Mouse (Mus musculus) liver, embryonic 14.5 days (tissue): ENCODE measurements at regions not wholly inside any gene's neighbourhood (a gene's known extent, or its start where the extent isn't known, plus 50 kb on each side); places are given as distances from the start of the nearest gene placed in this dataset.

ENCODE experiments used
- ATAC-seq: fragments of 200-750 bp; cut with Nextera tagmentation; 2 replicates; pipeline ENCODE4 v1.8.0; 2017; ENCODE audit warnings: moderate number of reproducible peaks, mild to moderate bottlenecking, moderate library complexity; ENCODE audit not compliant: insufficient read depth
- DNase-seq, 3 experiments: peaks; one replicate each; pipeline ENCODE4 v3.0.0-alpha.2; 2012 to 2013; ENCODE audit warnings: low read depth in 3 of 3, low spot score in 3 of 3
- H3K27ac ChIP-seq: fragments of 300-500 bp; sonication (generic); 2 replicates; pipeline ENCODE4 v1.5.1; 2014; ENCODE audit warnings: moderate library complexity, mild to moderate bottlenecking, control low read depth, inconsistent platforms
- H3K27me3 ChIP-seq: fragments of 300-500 bp; sonication (generic); 2 replicates; pipeline ENCODE4 v1.6.1; 2014; ENCODE audit warnings: mild to moderate bottlenecking, low read length, moderate library complexity; ENCODE audit not compliant: control insufficient read depth, insufficient read depth
- H3K36me3 ChIP-seq: fragments of 300-500 bp; sonication (generic); replicated peaks from 2 replicates; pipeline ENCODE4 v1.6.1; 2014; ENCODE audit warnings: low read depth; ENCODE audit not compliant: control insufficient read depth, insufficient read depth
- H3K4me1 ChIP-seq, 2 experiments: fragments of 200-500 bp in 1 of 2; fragments of 300-500 bp in 1 of 2; sonication (generic) in 1 of 2; replicated peaks; 2 replicates each; pipeline ENCODE4 v1.6.1; 2012 to 2014; ENCODE audit warnings: antibody characterized with exemption in 1 of 2, inconsistent platforms in 1 of 2, low read length in 1 of 2; ENCODE audit not compliant: control insufficient read depth in 2 of 2, insufficient read depth in 2 of 2
- H3K4me2 ChIP-seq: fragments of 300-500 bp; sonication (generic); 2 replicates; pipeline ENCODE4 v1.6.1; 2014; ENCODE audit warnings: low read depth, mild to moderate bottlenecking, control low read depth, moderate library complexity
- H3K4me3 ChIP-seq, 2 experiments: fragments of 200-500 bp in 1 of 2; fragments of 300-500 bp in 1 of 2; sonication (generic) in 1 of 2; 2 replicates each; pipeline ENCODE4 v1.5.1; 2012 to 2014; ENCODE audit warnings: low read depth in 2 of 2, low read length in 2 of 2, mild to moderate bottlenecking in 2 of 2, control low read depth in 1 of 2, inconsistent platforms in 1 of 2, moderate library complexity in 1 of 2; ENCODE audit not compliant: insufficient read depth in 1 of 2
- H3K9ac ChIP-seq: fragments of 300-500 bp; sonication (generic); replicated peaks from 2 replicates; pipeline ENCODE4 v1.6.1; 2014; ENCODE audit warnings: mild to moderate bottlenecking, control low read depth, moderate library complexity
- H3K9me3 ChIP-seq: fragments of 300-500 bp; sonication (generic); 2 replicates; pipeline ENCODE4 v1.6.1; 2016; ENCODE audit warnings: low read length, mixed read lengths; ENCODE audit not compliant: control insufficient read depth
- CTCF ChIP-seq: IDR thresholded peaks from 2 replicates; pipeline ENCODE4 v1.5.1; 2016; ENCODE audit warnings: antibody characterized with exemption, low read depth, control low read depth
- EP300 ChIP-seq: IDR thresholded peaks from 2 replicates; pipeline ENCODE4 v1.6.1; 2016; ENCODE audit warnings: antibody characterized with exemption, low read depth
- whole genome bisulfite sequencing: fragments of 180-500 bp; shearing (Covaris S2); extraction: QIAGEN DNeasy Blood & Tissue Kit; methylation state at CpG from one replicate; pipeline ENCODE4 v1.1.7; 2014; ENCODE audit not compliant: insufficient replicate concordance; 5-methylcytosine and 5-hydroxymethylcytosine counted together

DNA sequence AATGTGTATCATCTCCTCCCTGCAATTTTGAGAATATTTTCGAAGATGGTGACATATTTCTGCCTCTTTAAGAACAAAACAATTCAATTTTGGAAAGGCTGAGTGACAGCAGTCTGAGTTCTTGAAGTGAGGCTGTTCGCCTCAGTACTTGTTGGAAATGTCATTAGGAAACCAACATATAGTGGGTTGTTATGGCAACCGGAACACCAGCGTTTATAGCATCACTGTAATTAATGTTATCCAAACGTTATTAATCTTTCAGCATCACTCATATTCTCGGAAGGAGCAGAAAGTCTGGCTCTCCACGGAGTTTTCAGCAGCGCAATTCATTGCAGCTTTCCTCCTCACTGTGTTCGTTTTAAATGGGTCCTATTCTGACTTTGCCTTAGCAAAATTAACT lies 85.6 kb upstream of the Kif2a start:
- no peaks in the 10 kb centered on the region for H3K36me3 ChIP-seq
- no peaks in the 10 kb centered on the region for H3K27me3 ChIP-seq
- WGBS, result 58% methylated on average over 9 of the region's 9 CpGs
- no peak for DNase-seq
- no peak for ATAC-seq
- no peak for TF ChIP-seq EP300
- no peak for TF ChIP-seq CTCF
- no peak overlapping the region for H3K4me3 ChIP-seq
- H3K9me3 ChIP-seq, result no peaks in the 10 kb centered on the region
- H3K4me1 ChIP-seq, result peaks cover under 1 to 5% of the 10 kb centered on the region in 2 experiments; a peak in 3 of 4 replicates
- no peak overlapping the region for H3K27ac ChIP-seq
- no peak overlapping the region for H3K9ac ChIP-seq
- no peak overlapping the region for H3K4me2 ChIP-seq

DNA sequence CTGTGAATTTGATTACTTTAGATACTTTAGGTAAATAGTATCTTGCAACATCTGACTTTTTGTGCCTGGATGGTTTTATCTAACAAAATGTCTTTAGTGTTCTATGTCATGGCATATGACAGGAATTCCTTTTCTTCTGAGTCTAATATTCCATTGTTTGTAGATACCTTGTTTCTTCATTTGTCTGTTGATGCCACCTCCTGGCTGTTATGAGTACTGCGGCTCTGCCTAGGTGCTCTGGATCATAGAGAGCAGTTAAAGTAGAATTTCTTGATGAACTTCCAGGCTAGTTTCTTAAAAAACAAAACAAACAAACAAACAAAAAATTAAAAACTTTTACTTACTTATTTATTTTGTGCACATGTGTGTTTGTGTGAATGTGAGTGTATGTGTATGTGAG lies 83.6 kb upstream of the Kif2a start:
- Histone ChIP-seq H3K4me1 (peaks cover 13 to 14% of the 10 kb centered on the region in 2 experiments), H3K27ac (no peak overlapping the region), H3K9ac (no peak overlapping the region), H3K4me3 (no peak overlapping the region), H3K27me3 (no peaks in the 10 kb centered on the region), H3K4me2 (no peak overlapping the region), H3K36me3 (no peaks in the 10 kb centered on the region), H3K9me3 (no peaks in the 10 kb centered on the region)
- no peak for DNase-seq
- TF ChIP-seq CTCF (peak; percentile 69), EP300 (no peak)
- ATAC-seq, result no peak
- 28% methylated on average over 1 of the region's 1 CpGs for whole genome bisulfite sequencing

DNA sequence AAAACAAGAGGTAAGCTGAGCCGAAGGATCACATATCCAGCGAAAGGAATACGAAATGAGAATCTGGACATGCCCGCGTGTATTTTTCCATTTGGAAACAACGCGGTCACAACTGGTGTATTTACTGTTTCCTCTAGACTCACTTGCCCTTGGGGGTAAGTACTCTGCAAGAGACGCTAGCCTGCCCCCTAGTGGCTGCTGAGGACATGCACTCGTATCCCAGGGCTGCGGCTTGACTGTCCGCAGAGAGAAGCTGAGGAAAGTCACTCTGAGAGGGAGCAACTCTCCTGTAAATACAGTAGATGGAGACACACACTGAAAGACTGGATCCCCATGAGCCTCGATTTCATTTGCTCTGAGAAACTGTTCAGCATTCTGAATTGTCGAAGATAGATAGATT lies 79.7 kb upstream of the Kif2a start:
- DNase-seq (peak; percentile 86 to 90 (median 87)), ATAC-seq (peak; percentile 60)
- peak overlapping the region; percentile 52 to 57 for H3K4me3 ChIP-seq
- WGBS, result 7% methylated on average over 13 of the region's 13 CpGs
- H3K9ac ChIP-seq, result peak overlapping the region; percentile 72
- H3K27me3 ChIP-seq, result no peaks in the 10 kb centered on the region
- no peaks in the 10 kb centered on the region for H3K9me3 ChIP-seq
- TF ChIP-seq EP300 (peak; percentile 29), CTCF (peak; percentile 99)
- peaks cover 44 to 52% of the 10 kb centered on the region in 2 experiments for H3K4me1 ChIP-seq
- H3K4me2 ChIP-seq, result peak overlapping the region; percentile 81
- peak overlapping the region; percentile 95 for H3K27ac ChIP-seq
- no peaks in the 10 kb centered on the region for H3K36me3 ChIP-seq

DNA sequence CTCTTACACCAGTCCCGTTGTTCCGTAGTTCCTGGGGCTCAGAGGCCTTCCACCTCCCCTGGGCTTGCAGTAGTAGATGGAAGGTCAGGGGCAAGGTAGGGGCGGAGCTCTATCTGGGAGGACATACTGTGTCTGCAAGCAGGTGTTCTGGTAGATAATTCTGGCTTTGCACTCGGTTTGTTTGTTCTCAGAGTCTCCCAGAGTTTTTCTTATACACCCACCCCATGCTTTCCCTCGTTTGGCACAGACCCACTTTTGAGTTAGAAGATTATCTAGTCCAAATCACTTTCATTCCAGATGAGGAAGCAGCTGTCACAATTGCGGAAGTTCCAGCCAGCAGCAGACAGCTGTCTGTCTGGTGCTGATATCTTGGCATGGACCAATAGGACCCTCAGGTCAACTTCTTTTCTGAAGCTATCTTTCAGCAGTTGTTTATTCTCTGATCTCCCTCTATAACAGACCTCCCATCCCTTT lies 79.0 kb upstream of the Kif2a start:
- DNase-seq (peak; percentile 96 to 98 (median 97)), ATAC-seq (peak; percentile 95)
- peak; percentile 99 for TF ChIP-seq EP300
- TF ChIP-seq CTCF, result no peak
- H3K4me3 ChIP-seq, result peak overlapping the region; percentile 36 to 52
- H3K36me3 ChIP-seq, result no peaks in the 10 kb centered on the region
- peak overlapping the region; percentile 95 for H3K27ac ChIP-seq
- H3K9me3 ChIP-seq, result no peaks in the 10 kb centered on the region
- peak overlapping the region; percentile 74 for H3K9ac ChIP-seq
- WGBS, result 7% methylated on average over 6 of the region's 6 CpGs
- peaks cover 49 to 57% of the 10 kb centered on the region in 2 experiments for H3K4me1 ChIP-seq
- peak overlapping the region; percentile 81 for H3K4me2 ChIP-seq
- H3K27me3 ChIP-seq, result no peaks in the 10 kb centered on the region

DNA sequence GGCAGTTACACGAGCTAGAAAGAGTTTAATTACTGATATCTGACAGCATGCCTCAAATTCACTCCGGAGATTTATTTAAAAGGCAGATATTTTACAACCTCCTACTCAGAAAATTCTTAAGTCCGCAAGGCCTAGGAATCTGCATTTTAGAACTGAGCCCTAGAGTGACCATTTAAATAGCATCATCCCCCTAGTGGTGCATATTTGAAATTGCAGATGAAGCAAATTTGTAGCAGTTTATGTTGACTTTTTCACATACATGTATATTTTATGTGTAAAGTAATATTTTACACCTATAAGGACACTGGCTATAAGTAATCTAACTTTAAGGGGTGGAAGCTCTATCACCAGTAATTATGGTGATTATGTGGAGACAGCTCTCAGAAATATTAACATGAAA lies 78.2 kb upstream of the Kif2a start:
- WGBS, result 41% methylated on average over 3 of the region's 3 CpGs
- Histone ChIP-seq H3K4me2 (peak overlapping the region; percentile 81), H3K9ac (peak overlapping the region; percentile 74), H3K27me3 (no peaks in the 10 kb centered on the region), H3K36me3 (no peaks in the 10 kb centered on the region), H3K27ac (peak overlapping the region; percentile 95), H3K4me3 (peak overlapping the region in 1 of 2 experiments; percentile 52; a peak in 2 of 4 replicates), H3K4me1 (peaks cover 56 to 65% of the 10 kb centered on the region in 2 experiments), H3K9me3 (no peaks in the 10 kb centered on the region)
- DNase-seq (peak; percentile 41 to 54 (median 52)), ATAC-seq (no peak)
- peak; percentile 68 for TF ChIP-seq CTCF
- TF ChIP-seq EP300, result 0 out of 2 replicates have a peak, but pooled peaks have one; percentile 22
